Mouse (Mus musculus) layer of hippocampus, adult 6 months (tissue): ENCODE data around the gene Gprasp2. TPM values are rescaled to one million over a fixed set of nuclear protein-coding genes. Genes with fewer than 3 reads are reported as not detected.

Experiments used
- long read RNA-seq, 2 experiments: library from polyadenylated mRNA; unstranded; transcript quantifications; one replicate each; pipeline ENCODE4 v2.0.0; 2019 to 2020
- polyA plus RNA-seq: library from polyadenylated mRNA; unstranded; fragments of <200 nt; fragmentation: Nextera tagmentation; gene quantifications from 2 replicates; pipeline ENCODE4 v1.2.3, GENCODE M21; 2021

Gene Gprasp2
- polyA plus RNA-seq = 45.4 and 55.5 TPM in 2 replicates
- long read RNA-seq, experiment 1, transcript Gprasp2-204 (7 exons, 880 nt) = major isoform, 11 of 108 reads
- long read RNA-seq, experiment 1, partial matches to known transcripts = 2 of 108 reads
- long read RNA-seq, experiment 1, other reads (novel, unspliced or antisense) = 91 of 108 reads
- long read RNA-seq, experiment 2, transcript Gprasp2-204 (7 exons, 880 nt) = major isoform, 126 of 521 reads
- long read RNA-seq, experiment 2, transcript Gprasp2-207 (6 exons, 617 nt) = minor isoform, 8 of 521 reads
- long read RNA-seq, experiment 2, partial matches to known transcripts = 43 of 521 reads
- long read RNA-seq, experiment 2, other reads (novel, unspliced or antisense) = 339 of 521 reads

GRCm38 (mm10) chrX:135838521-135839360 lies at the start of gene Gprasp2:
Gene Gprasp2 (plus strand): TSS chrX:135839034.

GRCm38 (mm10) chrX:135797212-135797644 lies 41.6 kb upstream of the Gprasp2 start, which contains the start of gene Bhlhb9:
Gene Bhlhb9 (plus strand): TSS chrX:135797594.

Other genes with a start within 250 kb of the Gprasp2 start
- not detected in 2 replicates for gene Nxf7, start 240.3 kb upstream of the Gprasp2 start, polyA plus RNA-seq
- not detected in 2 replicates for gene Prame, start 211.3 kb upstream of the Gprasp2 start, polyA plus RNA-seq
- not detected in 2 replicates for gene Tcp11x2, start 145.2 kb upstream of the Gprasp2 start, polyA plus RNA-seq
- gene Tmsb15a, start 113.8 kb upstream of the Gprasp2 start, polyA plus RNA-seq = not detected in 2 replicates
- 15.8 and 19.0 TPM in 2 replicates for gene Armcx5, start 96.3 kb upstream of the Gprasp2 start, polyA plus RNA-seq
- 57.1 and 66.4 TPM in 2 replicates for gene Gprasp1, start 96.3 kb upstream of the Gprasp2 start, polyA plus RNA-seq
- gene Bhlhb9, start 41.4 kb upstream of the Gprasp2 start, polyA plus RNA-seq = 36.4 and 36.9 TPM in 2 replicates
- gene Arxes2, start 154.8 kb downstream of the Gprasp2 start, polyA plus RNA-seq = 78.0 and 80.9 TPM in 2 replicates
- gene Arxes1, start 194.3 kb downstream of the Gprasp2 start, polyA plus RNA-seq = 30.1 and 33.2 TPM in 2 replicates
- 685 and 687 TPM in 2 replicates for gene Bex2, start 229.2 kb downstream of the Gprasp2 start, polyA plus RNA-seq
- gene Nxf3, start 246.2 kb downstream of the Gprasp2 start, polyA plus RNA-seq = not detected in 2 replicates